ENCODE assay signal across 26 mouse cellular contexts in genomic region chr6:32105547-32106275, GRCm38 (mm10). TPM values are rescaled to one million over a fixed set of nuclear protein-coding genes. Genes with fewer than 3 reads are reported as not detected.
DNase-seq lines count a peak whose midpoint lies in the region; ATAC-seq and TF ChIP-seq lines count a peak whose summit lies in the region.
"Had no signal": no experiment of that assay in that cellular context is flagged by ENCODE, and none has a peak within 500 bp of the region (broad histone marks: within the 10 kb centered on the region; RNA-seq: fewer than 3 reads in every experiment).

No protein-coding gene starts in this region.

- in situ Hi-C loops in Patski (cut with MboI; ENCODE audit: low pct_unique_long_range_greater_than_20kb): no loop called here

- no peak overlapping the region for H3K4me2 ChIP-seq in forebrain, embryonic 12.5 days
- no peak overlapping the region for H3K4me2 ChIP-seq in lung, embryonic 14.5 days
- no peak overlapping the region for H3K4me2 ChIP-seq in forebrain, postnatal 0 days (ENCODE audit: low read depth)
- H3K4me2 ChIP-seq: hindbrain, embryonic 14.5 days; lung, embryonic 15.5 days; neural tube, embryonic 15.5 days had no signal

- no peaks in the 10 kb centered on the region for H3K9me3 ChIP-seq in forebrain, embryonic 12.5 days
- no peaks in the 10 kb centered on the region for H3K9me3 ChIP-seq in forebrain, embryonic 10.5 days
- H3K9me3 ChIP-seq in lung, embryonic 14.5 days (ENCODE audit: low read depth, low read length): no peaks in the 10 kb centered on the region
- H3K9me3 ChIP-seq in forebrain, postnatal 0 days (ENCODE audit: low read length): no peaks in the 10 kb centered on the region
- H3K9me3 ChIP-seq: lung, embryonic 15.5 days; midbrain, embryonic 10.5 days; neural tube, embryonic 15.5 days had no signal

- H3K27me3 ChIP-seq in forebrain, embryonic 12.5 days: no peaks in the 10 kb centered on the region
- no peaks in the 10 kb centered on the region for H3K27me3 ChIP-seq in forebrain, embryonic 10.5 days (ENCODE audit: poor library complexity, severe bottlenecking)
- no peaks in the 10 kb centered on the region for H3K27me3 ChIP-seq in lung, embryonic 14.5 days (ENCODE audit: insufficient read depth, low read length)
- H3K27me3 ChIP-seq in Patski: peaks cover 18% of the 10 kb centered on the region
- H3K27me3 ChIP-seq in forebrain, postnatal 0 days (ENCODE audit: insufficient read depth, low read length): no peaks in the 10 kb centered on the region
- H3K27me3 ChIP-seq: lung, embryonic 15.5 days; neural tube, embryonic 15.5 days had no signal

- DNase-seq in forebrain, embryonic 10.5 days (ENCODE audit: extremely low spot score, low spot score): no peak
- peak; percentile 1 for DNase-seq in lung, embryonic 14.5 days
- no peak for DNase-seq in lung, adult 2 months
- no peak for DNase-seq in Patski (ENCODE audit: low read depth, low spot score)
- peak; percentile 10 for DNase-seq in forebrain, postnatal 0 days
- DNase-seq in adrenal gland, postnatal 25 days: no peak
- DNase-seq: adrenal gland, adult 2 months; B cell, adult 2 months; gastrocnemius, postnatal 14 days; kidney, adult 11 months; layer of hippocampus, postnatal 36 days; thymus, adult 18-20 months had no signal

- CTCF ChIA-PET in Patski (lab: Charles Lee): no interaction called here

- 57% methylated on average over 9 of the region's 9 CpGs for WGBS in forebrain, embryonic 12.5 days
- 58% methylated on average over 9 of the region's 9 CpGs for WGBS in forebrain, embryonic 10.5 days
- 36% methylated on average over 9 of the region's 9 CpGs for whole genome bisulfite sequencing in lung, embryonic 14.5 days
- WGBS in lung, adult 2 months: 46% methylated on average over 9 of the region's 9 CpGs
- 39% methylated on average over 9 of the region's 9 CpGs for WGBS in forebrain, postnatal 0 days

- no peak overlapping the region for H3K9ac ChIP-seq in forebrain, embryonic 12.5 days
- H3K9ac ChIP-seq in lung, embryonic 14.5 days: no peak overlapping the region
- H3K9ac ChIP-seq in forebrain, postnatal 0 days: no peak overlapping the region
- H3K9ac ChIP-seq: hindbrain, embryonic 14.5 days; lung, embryonic 15.5 days; neural tube, embryonic 15.5 days had no signal

- no peak for TF ChIP-seq CTCF in lung, embryonic 14.5 days (IDR thresholded peaks at IDR 0.05; ENCODE audit: low read depth)
- TF ChIP-seq CTCF in lung, adult 2 months (IDR thresholded peaks at IDR 0.05; ENCODE audit: insufficient read depth, low read length): no peak
- no peak for TF ChIP-seq CTCF in Patski (IDR thresholded peaks at IDR 0.05)
- no peak for TF ChIP-seq CTCF in forebrain, postnatal 0 days (IDR thresholded peaks at IDR 0.05; ENCODE audit: low read depth)

- H3K36me3 ChIP-seq in forebrain, embryonic 12.5 days (replicated peaks): no peaks in the 10 kb centered on the region
- no peaks in the 10 kb centered on the region for H3K36me3 ChIP-seq in forebrain, embryonic 10.5 days (replicated peaks)
- H3K36me3 ChIP-seq in lung, embryonic 14.5 days (ENCODE audit: insufficient read depth): no peaks in the 10 kb centered on the region
- no peaks in the 10 kb centered on the region for H3K36me3 ChIP-seq in forebrain, postnatal 0 days (ENCODE audit: insufficient read depth)
- H3K36me3 ChIP-seq: lung, embryonic 15.5 days; midbrain, embryonic 10.5 days; neural tube, embryonic 15.5 days had no signal

- no peak overlapping the region for H3K4me3 ChIP-seq in forebrain, embryonic 12.5 days (replicated peaks)
- H3K4me3 ChIP-seq in forebrain, embryonic 10.5 days: no peak overlapping the region
- H3K4me3 ChIP-seq in lung, embryonic 14.5 days (ENCODE audit: low read depth, low read length): no peak overlapping the region
- H3K4me3 ChIP-seq in lung, adult 2 months (replicated peaks; ENCODE audit: extremely low read depth, low read depth, low read length): no peak overlapping the region
- H3K4me3 ChIP-seq in forebrain, postnatal 0 days (ENCODE audit: low read depth, low read length): no peak overlapping the region
- H3K4me3 ChIP-seq: lung, embryonic 15.5 days; midbrain, embryonic 10.5 days; myocyte; neural tube, embryonic 15.5 days had no signal

- H3K27ac ChIP-seq in forebrain, embryonic 12.5 days: 0 out of 2 replicates have a peak overlapping the region, but pooled peaks have one; percentile 25
- H3K27ac ChIP-seq in forebrain, embryonic 10.5 days: no peak overlapping the region
- no peak overlapping the region for H3K27ac ChIP-seq in lung, embryonic 14.5 days (ENCODE audit: low read depth)
- H3K27ac ChIP-seq in forebrain, postnatal 0 days (ENCODE audit: low read depth, low read length): no peak overlapping the region
- H3K27ac ChIP-seq: hindbrain, embryonic 14.5 days; kidney, postnatal 0 days; lung, embryonic 15.5 days; midbrain, embryonic 10.5 days; neural tube, embryonic 15.5 days had no signal

- TF ChIP-seq POLR2A in lung, adult 2 months (IDR thresholded peaks at IDR 0.05; ENCODE audit: borderline replicate concordance, extremely low read depth, low read depth, low read length): no peak

- POLR2A ChIA-PET in Patski (lab: Charles Lee): interaction anchor here (1.0 kb wide), 1 partner anchor 83 kb away, joined by 3 read pairs; no protein-coding TSS in a partner anchor

- no peak for ATAC-seq in forebrain, embryonic 12.5 days (ENCODE audit: low FRiP score)
- ATAC-seq in lung, embryonic 14.5 days (ENCODE audit: insufficient read depth): no peak
- peak; percentile 17 for ATAC-seq in Patski
- peak; percentile 50 for ATAC-seq in forebrain, postnatal 0 days

- H3K4me1 ChIP-seq in forebrain, embryonic 12.5 days: peaks cover 3% of the 10 kb centered on the region
- peaks cover 9% of the 10 kb centered on the region for H3K4me1 ChIP-seq in forebrain, embryonic 10.5 days
- no peaks in the 10 kb centered on the region for H3K4me1 ChIP-seq in lung, embryonic 14.5 days (ENCODE audit: insufficient read depth)
- H3K4me1 ChIP-seq in lung, adult 2 months (ENCODE audit: control insufficient read depth, insufficient read depth, low read length): no peaks in the 10 kb centered on the region
- no peaks in the 10 kb centered on the region for H3K4me1 ChIP-seq in forebrain, postnatal 0 days (ENCODE audit: insufficient read depth)
- H3K4me1 ChIP-seq: lung, embryonic 15.5 days had no signal

RNA-seq across cellular contexts. Expression of gene 1700012A03Rik, which starts 55.7 kb away (rescaled TPM):
- polyA plus RNA-seq in forebrain, embryonic 12.5 days (2016; fragmentation: Nextera tagmentation; extraction: Ambion mirVana): not detected in 2 replicates
- polyA plus RNA-seq in forebrain, embryonic 10.5 days (2016; fragmentation: Nextera tagmentation; extraction: Ambion mirVana): not detected in 2 replicates
- polyA plus RNA-seq in lung, embryonic 14.5 days (2014; fragmentation: Nextera tagmentation; extraction: Ambion mirVana): not detected in 2 replicates
- not detected in 2 replicates for polyA plus RNA-seq in lung, adult 2 months (2012; rRNA removed)
- not detected for polyA plus RNA-seq in Patski (2021)
- not detected in 2 replicates for total RNA-seq in forebrain, postnatal 0 days (2014; rRNA removed)
- not detected in 2 replicates for polyA plus RNA-seq in forebrain, postnatal 0 days (2015; fragmentation: Nextera tagmentation; extraction: Ambion mirVana)
- not detected in 2 replicates for total RNA-seq in adrenal gland, postnatal 25 days (2021)
- total RNA-seq: adrenal gland, adult 2 months; gastrocnemius, postnatal 14 days; heart, adult 8-10 months; layer of hippocampus, adult 18-20 months; layer of hippocampus, postnatal 36 days; left cerebral cortex, postnatal 25 days; liver, adult 2 months had no signal
- polyA plus RNA-seq: adrenal gland, adult 2 months; cerebellum, adult 2 months; heart, postnatal 0 days; hindbrain, embryonic 14.5 days; kidney, postnatal 0 days; liver, adult 2 months; lung, embryonic 15.5 days; midbrain, embryonic 10.5 days; myocyte; neural tube, embryonic 15.5 days; small intestine, adult 2 months had no signal

Comparison
In these comparisons a context has a peak if more than half of its experiments do, and no peak if none do; other contexts are left out.
1. ATAC-seq: peak in Patski (single experiment) and forebrain, postnatal 0 days (single experiment); none in forebrain, embryonic 12.5 days (single experiment) and lung, embryonic 14.5 days (single experiment).
2. DNase-seq: peak in lung, embryonic 14.5 days (single experiment) and forebrain, postnatal 0 days (single experiment); none in forebrain, embryonic 10.5 days (single experiment), lung, adult 2 months (single experiment), Patski (single experiment) and adrenal gland, postnatal 25 days (single experiment).